In the genomic region with DNA sequence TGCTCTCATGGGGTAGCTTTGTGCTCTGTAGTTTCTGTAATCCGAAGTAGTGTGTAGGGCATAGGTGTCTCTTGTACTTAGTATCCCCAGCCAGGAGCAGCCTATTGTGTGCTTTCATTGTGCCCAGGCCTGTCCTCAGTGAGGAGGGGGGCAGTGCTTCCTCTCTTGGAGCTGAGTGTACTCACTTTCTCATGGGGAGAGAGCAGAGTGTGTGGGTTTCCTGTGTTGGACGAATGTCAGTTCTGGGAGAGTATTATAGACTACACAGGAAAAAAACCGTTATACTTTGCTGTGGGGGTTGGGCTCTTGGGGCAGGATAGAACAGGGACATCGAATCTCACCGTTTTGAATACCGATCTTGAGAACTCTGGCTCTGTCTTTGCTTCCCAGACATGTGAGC, we compare ENCODE assay signal across 17 mouse cellular contexts. TPM values are rescaled to one million over a fixed set of nuclear protein-coding genes. Genes with fewer than 3 reads are reported as not detected.
A peak's percentile ranks its signal among the peaks of the same experiment; 100 is the strongest.
DNase-seq lines count a peak whose midpoint lies in the region; ATAC-seq and TF ChIP-seq lines count a peak whose summit lies in the region.
"Had no signal": no experiment of that assay in that cellular context is flagged by ENCODE, and none has a peak within 500 bp of the region (broad histone marks: within the 10 kb centered on the region; RNA-seq: fewer than 3 reads in every experiment).

No protein-coding gene starts in this region.

- H3K27me3 ChIP-seq in heart, embryonic 15.5 days, result peaks cover 13% of the 10 kb centered on the region; the same call in 1 of the 2 replicates
- H3K27me3 ChIP-seq in heart, adult 2 months (ENCODE audit: control insufficient read depth, insufficient read depth, low read length), result no peaks in the 10 kb centered on the region
- H3K27me3 ChIP-seq: embryonic facial prominence, embryonic 12.5 days; forebrain, embryonic 12.5 days; limb, embryonic 15.5 days; midbrain, embryonic 13.5 days had no signal

- no peaks in the 10 kb centered on the region for H3K9me3 ChIP-seq in heart, embryonic 15.5 days (replicated peaks)
- H3K9me3 ChIP-seq: embryonic facial prominence, embryonic 12.5 days; forebrain, embryonic 12.5 days; limb, embryonic 15.5 days; midbrain, embryonic 13.5 days had no signal

- TF ChIP-seq POLR2A in heart, adult 2 months (IDR thresholded peaks at IDR 0.05; ENCODE audit: insufficient read depth, low read depth, low read length), result no peak

- no peaks in the 10 kb centered on the region for H3K79me2 ChIP-seq in heart, adult 2 months (replicated peaks; ENCODE audit: control insufficient read depth, insufficient read depth, low read length)

- H3K4me3 ChIP-seq in heart, embryonic 15.5 days, result no peak overlapping the region
- no peak overlapping the region for H3K4me3 ChIP-seq in heart, adult 2 months
- H3K4me3 ChIP-seq: embryonic facial prominence, embryonic 12.5 days; forebrain, embryonic 12.5 days; left cerebral cortex, adult 2 months; limb, embryonic 15.5 days; midbrain, embryonic 13.5 days had no signal

- H3K9ac ChIP-seq in heart, embryonic 15.5 days, result no peak overlapping the region
- H3K9ac ChIP-seq in heart, adult 2 months (ENCODE audit: low read depth, low read length), result no peak overlapping the region
- H3K9ac ChIP-seq: embryonic facial prominence, embryonic 12.5 days; forebrain, embryonic 12.5 days; limb, embryonic 15.5 days; midbrain, embryonic 13.5 days had no signal

- intact Hi-C loops in heart, adult 2 months (cut with DNase I), result no loop called here

- no peak for DNase-seq in heart, adult 2 months
- DNase-seq in CD4-positive helper T cell, adult 2 months (ENCODE audit: low read depth, low spot score), result peak; percentile 40
- DNase-seq in naive thymus-derived CD4-positive, alpha-beta T cell, adult 2 months (ENCODE audit: low read depth), result peak; percentile 55
- no peak for DNase-seq in frontal cortex, postnatal 36 days (ENCODE audit: low spot score in 2 of 2)
- DNase-seq in adrenal gland, postnatal 25 days, result no peak
- DNase-seq in kidney, adult 18-20 months, result no peak
- DNase-seq: cerebellum, postnatal 10 days; gastrocnemius, postnatal 14 days; retina, postnatal 1 day had no signal

- no peak overlapping the region for H3K4me2 ChIP-seq in heart, embryonic 15.5 days
- H3K4me2 ChIP-seq: embryonic facial prominence, embryonic 12.5 days; forebrain, embryonic 12.5 days; limb, embryonic 15.5 days; midbrain, embryonic 13.5 days had no signal

- 0 out of 2 replicates have a peak, but pooled peaks have one; percentile 19 for ATAC-seq in heart, embryonic 15.5 days (replicated peaks; ENCODE audit: insufficient number of reproducible peaks, insufficient read depth, low FRiP score, low read depth)
- ATAC-seq in inflammation-experienced regulatory T-cells, adult 6 months, result peak; percentile 52
- ATAC-seq: hindbrain, postnatal 0 days; midbrain, embryonic 13.5 days had no signal

- WGBS in heart, embryonic 15.5 days, result 51% methylated on average over 6 of the region's 6 CpGs
- 40% methylated on average over 6 of the region's 6 CpGs for WGBS in heart, adult 2 months

- H3K27ac ChIP-seq in heart, embryonic 15.5 days, result peak overlapping the region; percentile 24; the same call in 1 of the 2 replicates
- no peak overlapping the region for H3K27ac ChIP-seq in heart, adult 2 months
- H3K27ac ChIP-seq: embryonic facial prominence, embryonic 12.5 days; forebrain, embryonic 12.5 days; hindbrain, postnatal 0 days; left cerebral cortex, adult 2 months; limb, embryonic 15.5 days; midbrain, embryonic 13.5 days had no signal

- H3K4me1 ChIP-seq in heart, embryonic 15.5 days (replicated peaks), result peaks cover 40% of the 10 kb centered on the region
- H3K4me1 ChIP-seq in heart, adult 2 months (ENCODE audit: control insufficient read depth, insufficient read depth, low read length), result peaks cover 2% of the 10 kb centered on the region; the same call in 1 of the 2 replicates
- H3K4me1 ChIP-seq: midbrain, embryonic 13.5 days had no signal

- no peak for TF ChIP-seq CTCF in heart, adult 2 months (IDR thresholded peaks at IDR 0.05)

- no peaks in the 10 kb centered on the region for H3K36me3 ChIP-seq in heart, embryonic 15.5 days
- H3K36me3 ChIP-seq in heart, adult 2 months (ENCODE audit: control insufficient read depth, insufficient read depth, low read length), result no peaks in the 10 kb centered on the region
- H3K36me3 ChIP-seq: embryonic facial prominence, embryonic 12.5 days; forebrain, embryonic 12.5 days; midbrain, embryonic 13.5 days had no signal

- no peak for TF ChIP-seq EP300 in heart, adult 2 months (IDR thresholded peaks at IDR 0.05; ENCODE audit: insufficient read depth, low read depth, low read length)

RNA-seq across cellular contexts. Expression of a gene that starts 6.5 kb away (rescaled TPM):
- polyA plus RNA-seq in heart, embryonic 15.5 days (2015; fragmentation: Nextera tagmentation; extraction: Ambion mirVana), result 23.5 and 38.4 TPM in 2 replicates
- total RNA-seq in heart, adult 2 months (2021), result 10 to 100 TPM; 30.1 to 32.6 TPM
- 55.9 and 68.5 TPM in 2 replicates for polyA plus RNA-seq in heart, adult 2 months (2012; rRNA removed)
- polyA plus RNA-seq in inflammation-experienced regulatory T-cells, adult 6 months (2017; shearing (Covaris generic)), result 10 to 100 TPM; 29.0 to 58.0 (median 41.3) TPM
- total RNA-seq in adrenal gland, postnatal 25 days (2021), result 26.8 and 40.2 TPM in 2 replicates

RNA-seq across cellular contexts. Expression of a gene that starts 24.5 kb away (rescaled TPM):
- polyA plus RNA-seq in heart, embryonic 15.5 days (2015; fragmentation: Nextera tagmentation; extraction: Ambion mirVana), result 25.0 and 32.9 TPM in 2 replicates
- 10 to 100 TPM; 53.1 to 62.2 TPM for total RNA-seq in heart, adult 2 months (2021)
- 113 and 141 TPM in 2 replicates for polyA plus RNA-seq in heart, adult 2 months (2012; rRNA removed)
- 1 to 10 TPM; 1.7 to 5.6 (median 2.0) TPM for polyA plus RNA-seq in inflammation-experienced regulatory T-cells, adult 6 months (2017; shearing (Covaris generic))
- total RNA-seq in adrenal gland, postnatal 25 days (2021), result 19.8 and 24.9 TPM in 2 replicates

RNA-seq across cellular contexts. Expression of a gene that starts 39.4 kb away (rescaled TPM):
- polyA plus RNA-seq in heart, embryonic 15.5 days (2015; fragmentation: Nextera tagmentation; extraction: Ambion mirVana), result 28.1 and 30.5 TPM in 2 replicates
- total RNA-seq in heart, adult 2 months (2021), result 1 to 10 TPM; 7.8 to 8.9 TPM
- polyA plus RNA-seq in heart, adult 2 months (2012; rRNA removed), result 22.8 and 27.1 TPM in 2 replicates
- polyA plus RNA-seq in inflammation-experienced regulatory T-cells, adult 6 months (2017; shearing (Covaris generic)), result 10 to 100 TPM; 39.3 to 53.6 (median 44.9) TPM
- total RNA-seq in adrenal gland, postnatal 25 days (2021), result 23.5 and 26.7 TPM in 2 replicates

Comparison
In these comparisons a context has a peak if more than half of its experiments do, and no peak if none do; other contexts are left out.
1. DNase-seq: peak in CD4-positive helper T cell, adult 2 months (single experiment) and naive thymus-derived CD4-positive, alpha-beta T cell, adult 2 months (single experiment); none in heart, adult 2 months (0 of 2), frontal cortex, postnatal 36 days (0 of 2), adrenal gland, postnatal 25 days (single experiment) and kidney, adult 18-20 months (single experiment).